Mouse (Mus musculus) hindbrain, embryonic 13.5 days (tissue): ENCODE data around the gene Gm3106. TPM values are rescaled to one million over a fixed set of nuclear protein-coding genes. Genes with fewer than 3 reads are reported as not detected.
"Not testable (repeated sequence)": the region's sequence is repeated elsewhere in the genome, so short reads cannot be mapped to it uniquely, and the experiment has no call there.

ENCODE experiments used
- ATAC-seq: fragments of 200-750 bp; cut with Nextera tagmentation; 2 replicates; pipeline ENCODE4 v1.8.0; 2017; ENCODE audit warnings: moderate TSS enrichment; ENCODE audit not compliant: low FRiP score
- H3K27ac ChIP-seq: fragments of 300-500 bp; sonication (generic); 2 replicates; pipeline ENCODE4 v1.5.1; 2015; ENCODE audit warnings: inconsistent platforms, mild to moderate bottlenecking, moderate library complexity
- H3K27me3 ChIP-seq: fragments of 300-500 bp; sonication (generic); 2 replicates; pipeline ENCODE4 v1.6.1; 2015; ENCODE audit warnings: mild to moderate bottlenecking, inconsistent platforms
- H3K36me3 ChIP-seq: fragments of 300-500 bp; sonication (generic); 2 replicates; pipeline ENCODE4 v1.6.1; 2015; ENCODE audit warnings: mild to moderate bottlenecking, inconsistent platforms
- H3K4me1 ChIP-seq: fragments of 300-500 bp; sonication (generic); replicated peaks from 2 replicates; pipeline ENCODE4 v1.6.1; 2015; ENCODE audit warnings: inconsistent platforms
- H3K4me2 ChIP-seq: fragments of 300-500 bp; sonication (generic); 2 replicates; pipeline ENCODE4 v1.6.1; 2015; ENCODE audit warnings: inconsistent platforms, mild to moderate bottlenecking, moderate library complexity
- H3K4me3 ChIP-seq: fragments of 300-500 bp; sonication (generic); 2 replicates; pipeline ENCODE4 v1.5.1; 2015; ENCODE audit warnings: mild to moderate bottlenecking, inconsistent platforms
- H3K9ac ChIP-seq: fragments of 300-500 bp; sonication (generic); 2 replicates; pipeline ENCODE4 v1.6.1; 2015; ENCODE audit warnings: mild to moderate bottlenecking, inconsistent platforms
- H3K9me3 ChIP-seq: fragments of 300-500 bp; sonication (generic); 2 replicates; pipeline ENCODE4 v1.6.1; 2016; ENCODE audit warnings: inconsistent platforms
- WGBS: fragments of 180-500 bp; shearing (Covaris S2); methylation state at CpG from one replicate; pipeline ENCODE4 v1.1.7; 2015; 5-methylcytosine and 5-hydroxymethylcytosine counted together
- polyA plus RNA-seq: library from polyadenylated mRNA; unstranded; fragments of >200 nt; fragmentation: Nextera tagmentation; extraction: Ambion mirVana; gene quantifications from 2 replicates; pipeline ENCODE4 v1.2.1, GENCODE M21; 2015

The Gm3106 gene
- not detected in 2 replicates for polyA plus RNA-seq

- H3K4me1 ChIP-seq, H3K27ac ChIP-seq, H3K4me3 ChIP-seq, H3K27me3 ChIP-seq, ATAC-seq, H3K4me2 ChIP-seq, H3K9me3 ChIP-seq, H3K9ac ChIP-seq, H3K36me3 ChIP-seq: not testable (repeated sequence)
- WGBS = no CpG with 5 or more reads among the region's 2 CpGs
These were observed at the start of gene Gm3106 for GRCm38 (mm10) chr5:94217705-94218104. Gene Gm3106, plus strand, starts transcription at chr5:94218005.

Other genes starting within 250 kb of the Gm3106 start
- not detected in 2 replicates for gene BC061212, start 147.5 kb upstream of the Gm3106 start, polyA plus RNA-seq
- gene Gm6351, start 141.6 kb upstream of the Gm3106 start, polyA plus RNA-seq = not detected in 2 replicates
- gene A430089I19Rik, start 88.8 kb downstream of the Gm3106 start, polyA plus RNA-seq = not detected in 2 replicates
- not detected in 2 replicates for gene Gm6502, start 96.4 kb downstream of the Gm3106 start, polyA plus RNA-seq
- not detected in 2 replicates for gene AA792892, start 121.7 kb downstream of the Gm3106 start, polyA plus RNA-seq
- gene Gm7682, start 227.8 kb downstream of the Gm3106 start, polyA plus RNA-seq = not detected in 2 replicates